26 mouse cellular contexts compared by ENCODE assay signal in genomic region chr6:6660072-6660471, GRCm38 (mm10).
"Had no signal": no experiment of that assay in that cellular context is flagged by ENCODE, and none has a peak within 500 bp of the region (broad histone marks: within the 10 kb centered on the region; RNA-seq: fewer than 3 reads in every experiment).

No protein-coding gene starts in this region.

- H3K36me3 ChIP-seq: embryonic facial prominence, embryonic 10.5 days; embryonic facial prominence, embryonic 12.5 days; embryonic facial prominence, embryonic 13.5 days; embryonic facial prominence, embryonic 15.5 days; forebrain, embryonic 12.5 days; heart, embryonic 10.5 days had no signal

- H3K4me1 ChIP-seq: embryonic facial prominence, embryonic 12.5 days; embryonic facial prominence, embryonic 15.5 days had no signal

- DNase-seq: cerebellum, adult 8-10 months; cerebellum, adult 9-10 months; cerebellum, adult 9-11 months; cerebellum, postnatal 10 days; cerebellum, postnatal 14 days; cerebellum, postnatal 25 days; cerebellum, postnatal 36 days; embryo, embryonic 11 days; gastrocnemius, adult 2 months; gastrocnemius, postnatal 10 days; gastrocnemius, postnatal 14 days; gastrocnemius, postnatal 25 days; gastrocnemius, postnatal 36 days; heart, adult 11 months; heart, adult 18-20 months; heart, adult 2 months had no signal

- H3K9ac ChIP-seq: embryonic facial prominence, embryonic 12.5 days; embryonic facial prominence, embryonic 13.5 days; embryonic facial prominence, embryonic 15.5 days; forebrain, embryonic 12.5 days; forebrain, embryonic 13.5 days had no signal

- H3K27ac ChIP-seq: embryonic facial prominence, embryonic 10.5 days; embryonic facial prominence, embryonic 12.5 days; embryonic facial prominence, embryonic 13.5 days; embryonic facial prominence, embryonic 15.5 days; forebrain, embryonic 12.5 days; forebrain, embryonic 13.5 days; gastrocnemius, adult 2 months; heart, adult 2 months; heart, embryonic 10.5 days had no signal

- H3K4me3 ChIP-seq: embryonic facial prominence, embryonic 10.5 days; embryonic facial prominence, embryonic 12.5 days; embryonic facial prominence, embryonic 13.5 days; embryonic facial prominence, embryonic 15.5 days; erythroblast, embryonic 14.5 days; forebrain, embryonic 12.5 days; forebrain, embryonic 13.5 days; gastrocnemius, adult 2 months; heart, adult 2 months; heart, embryonic 10.5 days had no signal

- H3K4me2 ChIP-seq: embryonic facial prominence, embryonic 12.5 days; embryonic facial prominence, embryonic 13.5 days; embryonic facial prominence, embryonic 15.5 days; forebrain, embryonic 12.5 days; forebrain, embryonic 13.5 days; heart, embryonic 11.5 days had no signal

- H3K9me3 ChIP-seq: embryonic facial prominence, embryonic 10.5 days; embryonic facial prominence, embryonic 12.5 days; embryonic facial prominence, embryonic 13.5 days; embryonic facial prominence, embryonic 15.5 days; forebrain, embryonic 12.5 days; forebrain, embryonic 13.5 days; heart, embryonic 10.5 days had no signal

- H3K27me3 ChIP-seq: embryonic facial prominence, embryonic 12.5 days; embryonic facial prominence, embryonic 15.5 days; forebrain, embryonic 12.5 days; forebrain, embryonic 13.5 days had no signal

- ATAC-seq: forebrain, embryonic 13.5 days; forebrain, embryonic 16.5 days had no signal
